Mouse (Mus musculus) forebrain, embryonic 14.5 days (tissue): ENCODE results near the gene Sgsh. TPM values are rescaled to one million over a fixed set of nuclear protein-coding genes. Genes with fewer than 3 reads are reported as not detected.
A peak's percentile ranks its signal among the peaks of the same experiment; 100 is the strongest.

Source experiments
- ATAC-seq: fragments of 200-750 bp; cut with Nextera tagmentation; 2 replicates; pipeline ENCODE4 v1.8.0; 2017; ENCODE audit warnings: mild to moderate bottlenecking, moderate library complexity
- DNase-seq: peaks from one replicate; pipeline ENCODE4 v3.0.0-alpha.2; 2015; ENCODE audit warnings: low spot score
- H3K27ac ChIP-seq: fragments of 300-500 bp; sonication (generic); 2 replicates; pipeline ENCODE4 v1.5.1; 2014; ENCODE audit warnings: low read depth, mild to moderate bottlenecking, control low read depth, low read length, moderate library complexity
- H3K27me3 ChIP-seq: fragments of 300-500 bp; sonication (generic); replicated peaks from 2 replicates; pipeline ENCODE4 v1.6.1; 2014; ENCODE audit warnings: low read length, control low read depth, mixed read lengths; ENCODE audit not compliant: control insufficient read depth, insufficient read depth
- H3K36me3 ChIP-seq: fragments of 300-500 bp; sonication (generic); 2 replicates; pipeline ENCODE4 v1.6.1; 2014; ENCODE audit warnings: low read length, control low read depth; ENCODE audit not compliant: control insufficient read depth, insufficient read depth
- H3K4me1 ChIP-seq: fragments of 300-500 bp; sonication (generic); 2 replicates; pipeline ENCODE4 v1.6.1; 2014; ENCODE audit warnings: antibody characterized with exemption, low read length, control low read depth; ENCODE audit not compliant: control insufficient read depth, insufficient read depth
- H3K4me2 ChIP-seq: fragments of 300-500 bp; sonication (generic); 2 replicates; pipeline ENCODE4 v1.6.1; 2014; ENCODE audit warnings: mild to moderate bottlenecking, control low read depth, low read length
- H3K4me3 ChIP-seq: fragments of 300-500 bp; sonication (generic); 2 replicates; pipeline ENCODE4 v1.5.1; 2014; ENCODE audit warnings: low read depth, low read length, control low read depth
- H3K9ac ChIP-seq: fragments of 300-500 bp; sonication (generic); 2 replicates; pipeline ENCODE4 v1.6.1; 2014; ENCODE audit warnings: mild to moderate bottlenecking, low read length, control low read depth, moderate library complexity
- H3K9me3 ChIP-seq: fragments of 300-500 bp; sonication (generic); replicated peaks from 2 replicates; pipeline ENCODE4 v1.6.1; 2016; ENCODE audit warnings: low read length, control low read depth, mixed read lengths; ENCODE audit not compliant: control insufficient read depth
- WGBS: fragments of 180-500 bp; shearing (Covaris S2); extraction: QIAGEN DNeasy Blood & Tissue Kit; methylation state at CpG from one replicate; pipeline ENCODE4 v1.1.7; 2014; 5-methylcytosine and 5-hydroxymethylcytosine counted together
- polyA plus RNA-seq: library from polyadenylated mRNA; unstranded; fragments of >200 nt; fragmentation: Nextera tagmentation; extraction: Ambion mirVana; gene quantifications from 2 replicates; pipeline ENCODE4 v1.2.1, GENCODE M21; 2014

The Sgsh gene
- polyA plus RNA-seq, 1 experiment from 2014 or later, result 2.7 TPM

- ATAC-seq, result no peak
- no peaks in the 10 kb centered on the region for H3K36me3 ChIP-seq
- no peaks in the 10 kb centered on the region for H3K27me3 ChIP-seq
- no peak overlapping the region for H3K27ac ChIP-seq
- H3K4me2 ChIP-seq, result peak overlapping the region; percentile 98
- no peaks in the 10 kb centered on the region for H3K9me3 ChIP-seq
- 10% methylated on average over 23 of the region's 23 CpGs for WGBS
- peaks cover 6% of the 10 kb centered on the region; the same call in 1 of the 2 replicates for H3K4me1 ChIP-seq
- peak overlapping the region; percentile 58 for H3K4me3 ChIP-seq
- H3K9ac ChIP-seq, result peak overlapping the region; percentile 72
- no peak for DNase-seq
Observed at GRCm38 (mm10) chr11:119354798-119355442, 416 bp downstream of the Sgsh start.

DNA sequence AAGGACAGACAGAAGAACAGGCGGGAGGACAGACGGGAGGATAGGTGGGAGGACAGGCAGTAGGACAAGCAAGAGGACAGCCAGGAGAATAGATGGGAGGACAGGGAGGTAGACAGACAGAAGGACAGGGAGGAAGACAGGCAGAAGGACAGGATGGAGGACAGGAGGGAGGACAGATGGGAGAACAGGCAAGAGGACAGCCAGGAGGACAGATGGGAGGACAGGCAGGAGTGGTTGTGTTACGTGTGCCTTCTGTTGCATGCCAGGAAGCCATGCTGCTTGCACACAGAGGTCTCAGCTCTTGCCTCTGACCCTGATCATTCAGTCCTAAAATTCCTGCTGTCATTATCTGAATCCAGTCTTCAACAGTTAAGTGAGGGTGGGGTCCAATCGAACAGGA, 1.4 kb downstream of the Sgsh start:
- DNase-seq (no peak), ATAC-seq (no peak)
- WGBS, result 91% methylated on average over 4 of the region's 4 CpGs
- H3K9ac ChIP-seq, result no peak overlapping the region
- H3K4me1 ChIP-seq, result peaks cover 6% of the 10 kb centered on the region; the same call in 1 of the 2 replicates
- no peaks in the 10 kb centered on the region for H3K9me3 ChIP-seq
- H3K4me2 ChIP-seq, result no peak overlapping the region
- H3K27me3 ChIP-seq, result no peaks in the 10 kb centered on the region
- H3K4me3 ChIP-seq, result no peak overlapping the region
- no peaks in the 10 kb centered on the region for H3K36me3 ChIP-seq
- no peak overlapping the region for H3K27ac ChIP-seq

DNA sequence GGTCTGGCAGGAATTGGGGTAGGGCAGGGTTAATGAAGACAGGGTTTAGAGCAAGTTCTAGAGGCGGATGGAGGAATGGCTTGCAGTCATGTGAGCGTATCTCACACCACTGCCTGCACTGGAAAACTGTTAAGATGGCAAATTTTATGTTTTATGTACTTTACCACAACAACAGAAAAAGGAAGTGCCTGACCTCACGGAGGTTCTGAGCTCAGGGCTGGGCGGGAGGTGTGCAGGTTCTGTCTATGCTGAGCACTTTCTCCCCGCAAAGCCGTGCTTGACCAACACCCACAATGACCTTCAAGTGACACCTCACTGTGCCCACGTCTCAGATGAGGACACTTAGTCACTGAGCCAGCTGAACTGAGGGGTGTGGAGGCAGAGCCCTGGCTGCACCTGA, 3.2 kb downstream of the Sgsh start:
- DNase-seq (no peak), ATAC-seq (no peak)
- H3K4me2 ChIP-seq, result no peak overlapping the region
- no peak overlapping the region for H3K4me3 ChIP-seq
- no peaks in the 10 kb centered on the region for H3K36me3 ChIP-seq
- H3K4me1 ChIP-seq, result peaks cover 6% of the 10 kb centered on the region; the same call in 1 of the 2 replicates
- no peaks in the 10 kb centered on the region for H3K9me3 ChIP-seq
- no peak overlapping the region for H3K9ac ChIP-seq
- 76% methylated on average over 7 of the region's 7 CpGs for WGBS
- no peak overlapping the region for H3K27ac ChIP-seq
- H3K27me3 ChIP-seq, result no peaks in the 10 kb centered on the region

DNA sequence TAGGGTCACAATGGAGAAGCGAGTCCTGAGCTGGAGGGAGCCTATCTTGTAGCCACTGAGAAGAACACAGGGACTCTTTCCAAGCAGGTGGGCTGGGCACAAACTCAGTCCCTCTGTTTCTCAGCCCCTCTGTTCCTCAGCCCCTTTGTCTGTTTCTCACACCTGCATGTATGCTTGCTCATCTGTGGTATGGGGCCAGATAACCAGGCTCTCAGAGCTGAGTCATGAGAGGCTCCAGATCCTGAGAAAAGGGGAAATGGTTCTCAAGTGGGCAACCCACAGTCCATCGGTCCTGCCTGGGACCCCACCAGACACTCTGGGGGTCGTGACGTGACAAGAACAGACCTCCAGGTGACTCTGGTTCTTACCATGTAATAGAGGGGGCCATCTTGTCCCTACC, 8.2 kb downstream of the Sgsh start:
- DNase-seq (no peak), ATAC-seq (no peak)
- Histone ChIP-seq H3K4me3 (no peak overlapping the region), H3K9me3 (no peaks in the 10 kb centered on the region), H3K4me2 (no peak overlapping the region), H3K4me1 (no peaks in the 10 kb centered on the region), H3K27ac (no peak overlapping the region), H3K36me3 (no peaks in the 10 kb centered on the region), H3K9ac (no peak overlapping the region), H3K27me3 (no peaks in the 10 kb centered on the region)
- 86% methylated on average over 4 of the region's 4 CpGs for WGBS

GRCm38 (mm10) chr11:119344865-119345264, 10.5 kb downstream of the Sgsh start:
- Histone ChIP-seq H3K27ac (no peak overlapping the region), H3K36me3 (no peaks in the 10 kb centered on the region), H3K4me3 (no peak overlapping the region), H3K27me3 (no peaks in the 10 kb centered on the region), H3K4me1 (no peaks in the 10 kb centered on the region), H3K9me3 (no peaks in the 10 kb centered on the region), H3K9ac (no peak overlapping the region), H3K4me2 (no peak overlapping the region)
- DNase-seq (no peak), ATAC-seq (no peak)
- WGBS, result 75% methylated on average over 6 of the region's 6 CpGs

DNA sequence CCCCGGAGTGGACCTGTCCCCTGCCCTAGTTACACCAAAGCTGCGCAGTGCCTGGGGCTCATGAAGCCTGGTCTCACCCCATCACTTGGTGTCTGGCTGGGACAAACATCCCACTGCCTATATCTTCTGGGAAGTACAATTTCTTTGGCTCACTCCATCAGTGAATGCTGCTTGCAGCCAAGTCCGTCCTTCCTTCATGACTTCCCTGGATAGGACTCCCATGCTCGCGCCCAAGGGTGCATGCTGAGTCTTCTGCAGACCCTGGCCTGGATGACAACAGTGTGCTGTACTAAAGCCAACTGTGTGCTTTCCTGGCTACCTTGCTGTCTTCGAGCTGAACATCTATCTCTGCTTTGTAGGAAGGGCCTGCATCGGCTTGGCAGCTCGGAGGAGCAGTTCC, 11.2 kb downstream of the Sgsh start:
- Histone ChIP-seq H3K4me1 (no peaks in the 10 kb centered on the region), H3K9me3 (no peaks in the 10 kb centered on the region), H3K9ac (no peak overlapping the region), H3K4me3 (no peak overlapping the region), H3K4me2 (no peak overlapping the region), H3K27ac (no peak overlapping the region), H3K36me3 (no peaks in the 10 kb centered on the region), H3K27me3 (no peaks in the 10 kb centered on the region)
- DNase-seq, result no peak
- no peak for ATAC-seq
- WGBS, result 92% methylated on average over 8 of the region's 8 CpGs

DNA sequence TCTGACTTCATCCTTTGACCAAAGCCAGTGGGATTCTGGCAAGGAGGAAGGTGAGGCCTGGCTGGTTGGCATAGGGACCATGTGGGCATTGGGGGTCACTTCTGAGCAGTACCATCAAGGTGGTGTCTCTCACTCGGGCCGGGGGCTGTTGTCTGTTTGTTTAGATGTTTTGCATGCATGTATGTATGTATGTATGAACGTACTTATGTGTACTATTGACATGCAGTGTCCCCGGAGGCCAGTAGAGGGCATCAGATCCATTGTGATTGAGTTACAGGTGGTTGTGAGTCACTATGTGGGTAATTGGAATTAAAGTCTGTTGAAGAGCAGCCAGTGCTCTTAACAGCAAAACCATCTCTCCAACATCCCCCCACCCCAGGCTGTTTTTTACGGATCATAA, 15.7 kb downstream of the Sgsh start:
- Histone ChIP-seq H3K27me3 (no peaks in the 10 kb centered on the region), H3K9me3 (no peaks in the 10 kb centered on the region), H3K36me3 (no peaks in the 10 kb centered on the region), H3K4me2 (no peak overlapping the region), H3K27ac (no peak overlapping the region), H3K9ac (no peak overlapping the region), H3K4me1 (no peaks in the 10 kb centered on the region), H3K4me3 (no peak overlapping the region)
- peak; percentile 50; the same call in 1 of the 2 replicates for ATAC-seq
- DNase-seq, result peak; percentile 94
- 8% methylated on average over 5 of the region's 5 CpGs for WGBS

DNA sequence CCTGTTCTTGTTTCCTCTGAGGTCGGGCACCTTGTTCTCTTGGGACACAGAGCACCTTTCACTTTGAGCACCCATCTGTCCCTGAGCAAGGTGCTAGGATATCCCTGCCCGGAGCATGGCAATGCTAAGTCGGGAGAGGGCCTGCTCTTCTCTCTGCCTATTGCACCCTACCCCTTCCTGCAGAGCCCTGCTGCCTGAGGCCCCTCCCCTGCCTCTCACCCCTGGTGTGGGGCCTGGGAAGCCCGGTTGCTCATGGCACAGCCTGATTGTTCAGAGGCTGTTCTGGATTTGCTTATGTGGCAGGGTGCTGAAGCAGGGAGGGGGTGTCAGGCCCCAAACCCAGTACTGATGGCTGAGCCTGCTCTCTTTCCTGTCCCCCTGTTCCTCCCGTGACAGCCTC, 16.2 kb downstream of the Sgsh start:
- H3K36me3 ChIP-seq, result no peaks in the 10 kb centered on the region
- no peaks in the 10 kb centered on the region for H3K9me3 ChIP-seq
- H3K27ac ChIP-seq, result no peak overlapping the region
- no peak overlapping the region for H3K4me2 ChIP-seq
- no peak overlapping the region for H3K4me3 ChIP-seq
- 48% methylated on average over 5 of the region's 5 CpGs for WGBS
- no peaks in the 10 kb centered on the region for H3K4me1 ChIP-seq
- DNase-seq, result no peak
- no peak overlapping the region for H3K9ac ChIP-seq
- no peaks in the 10 kb centered on the region for H3K27me3 ChIP-seq
- no peak for ATAC-seq

DNA sequence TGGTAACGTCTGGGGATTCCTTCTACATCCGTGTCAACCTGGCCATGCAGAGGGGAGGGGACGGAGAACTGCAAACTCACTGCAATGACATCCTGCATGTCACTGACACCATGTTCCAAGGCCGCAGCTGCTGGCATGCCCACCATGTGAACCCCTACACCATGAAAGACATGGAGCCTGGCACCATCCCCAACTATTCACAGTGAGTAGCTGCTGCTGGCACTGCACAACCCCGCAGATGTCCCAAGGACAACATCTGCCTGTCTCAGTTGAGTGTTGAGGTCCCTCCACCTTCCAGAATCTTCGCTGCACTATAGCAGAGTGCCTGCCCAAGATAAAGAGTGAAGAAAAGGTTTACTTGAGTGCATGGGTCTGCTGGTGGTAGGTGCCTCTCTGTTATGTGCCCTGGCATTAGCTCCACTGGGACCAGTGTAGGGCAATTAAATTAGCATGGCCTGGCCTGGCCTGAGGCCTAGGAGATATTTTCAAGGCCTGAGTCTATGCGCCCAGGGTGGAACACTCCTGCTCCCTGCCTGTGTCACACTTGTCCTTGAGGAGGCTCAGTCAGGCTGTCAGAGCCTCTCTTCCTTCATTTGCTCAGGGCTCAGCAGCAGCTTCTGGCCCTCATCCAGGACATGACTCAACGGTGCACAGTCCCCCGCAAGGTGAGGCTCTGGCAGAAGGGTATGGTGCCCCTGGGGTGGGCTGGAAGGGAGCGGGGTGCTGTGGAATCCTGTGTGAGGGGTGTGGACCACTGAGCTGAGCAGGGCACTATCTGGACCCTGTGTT, 16.9 kb downstream of the Sgsh start:
- Histone ChIP-seq H3K27ac (no peak overlapping the region), H3K4me1 (no peaks in the 10 kb centered on the region), H3K27me3 (no peaks in the 10 kb centered on the region), H3K9me3 (no peaks in the 10 kb centered on the region), H3K36me3 (no peaks in the 10 kb centered on the region), H3K4me3 (no peak overlapping the region), H3K4me2 (no peak overlapping the region), H3K9ac (no peak overlapping the region)
- no peak for DNase-seq
- no peak for ATAC-seq
- WGBS, result 77% methylated on average over 10 of the region's 10 CpGs
